Mouse (Mus musculus) limb, embryonic 11.5 days (tissue): ENCODE data around the gene Rims3. TPM values are rescaled to one million over a fixed set of nuclear protein-coding genes. Genes with fewer than 3 reads are reported as not detected.
A peak's percentile ranks its signal among the peaks of the same experiment; 100 is the strongest.

ENCODE experiments used
- ATAC-seq: fragments of 200-750 bp; cut with Nextera tagmentation; 2 replicates; pipeline ENCODE4 v1.8.0; 2017; ENCODE audit warnings: low read depth; ENCODE audit not compliant: insufficient number of reproducible peaks, low FRiP score, low TSS enrichment
- DNase-seq: peaks from one replicate; pipeline ENCODE4 v3.0.0-alpha.2; 2015; ENCODE audit warnings: low spot score
- H3K27ac ChIP-seq: fragments of 300-500 bp; sonication (generic); replicated peaks from 2 replicates; pipeline ENCODE4 v1.5.1; 2014; ENCODE audit warnings: low read depth, mild to moderate bottlenecking, low read length
- H3K27me3 ChIP-seq: fragments of 300-500 bp; sonication (generic); 2 replicates; pipeline ENCODE4 v1.6.1; 2014; ENCODE audit warnings: mild to moderate bottlenecking, low read length, mixed read lengths; ENCODE audit not compliant: control insufficient read depth, insufficient read depth
- H3K36me3 ChIP-seq: fragments of 300-500 bp; sonication (generic); 2 replicates; pipeline ENCODE4 v1.6.1; 2014; ENCODE audit warnings: mild to moderate bottlenecking, low read length, moderate library complexity, mixed read lengths; ENCODE audit not compliant: control insufficient read depth, insufficient read depth
- H3K4me1 ChIP-seq: fragments of 300-500 bp; sonication (generic); 2 replicates; pipeline ENCODE4 v1.6.1; 2014; ENCODE audit warnings: low read length, mixed read lengths; ENCODE audit not compliant: control insufficient read depth, insufficient read depth
- H3K4me2 ChIP-seq: fragments of 300-500 bp; sonication (generic); 2 replicates; pipeline ENCODE4 v1.6.1; 2014; ENCODE audit warnings: low read depth, mild to moderate bottlenecking, moderate library complexity; ENCODE audit not compliant: severe bottlenecking
- H3K4me3 ChIP-seq: fragments of 300-500 bp; sonication (generic); 2 replicates; pipeline ENCODE4 v1.5.1; 2014; ENCODE audit warnings: low read depth, low read length
- H3K9ac ChIP-seq: fragments of 300-500 bp; sonication (generic); 2 replicates; pipeline ENCODE4 v1.6.1; 2014; ENCODE audit warnings: mild to moderate bottlenecking, low read length
- H3K9me3 ChIP-seq: fragments of 300-500 bp; sonication (generic); 2 replicates; pipeline ENCODE4 v1.6.1; 2016; ENCODE audit warnings: low read length; ENCODE audit not compliant: control insufficient read depth
- WGBS: fragments of 180-500 bp; shearing (Covaris S2); extraction: QIAGEN DNeasy Blood & Tissue Kit; methylation state at CpG from one replicate; pipeline ENCODE4 v1.1.7; 2014; 5-methylcytosine and 5-hydroxymethylcytosine counted together
- polyA plus RNA-seq: library from polyadenylated mRNA; unstranded; fragments of >200 nt; fragmentation: Nextera tagmentation; extraction: Ambion mirVana; gene quantifications from 2 replicates; pipeline ENCODE4 v1.2.1, GENCODE M21; 2014

Gene Rims3
- polyA plus RNA-seq, 1 experiment from 2014 or later: 0.51 TPM

DNA sequence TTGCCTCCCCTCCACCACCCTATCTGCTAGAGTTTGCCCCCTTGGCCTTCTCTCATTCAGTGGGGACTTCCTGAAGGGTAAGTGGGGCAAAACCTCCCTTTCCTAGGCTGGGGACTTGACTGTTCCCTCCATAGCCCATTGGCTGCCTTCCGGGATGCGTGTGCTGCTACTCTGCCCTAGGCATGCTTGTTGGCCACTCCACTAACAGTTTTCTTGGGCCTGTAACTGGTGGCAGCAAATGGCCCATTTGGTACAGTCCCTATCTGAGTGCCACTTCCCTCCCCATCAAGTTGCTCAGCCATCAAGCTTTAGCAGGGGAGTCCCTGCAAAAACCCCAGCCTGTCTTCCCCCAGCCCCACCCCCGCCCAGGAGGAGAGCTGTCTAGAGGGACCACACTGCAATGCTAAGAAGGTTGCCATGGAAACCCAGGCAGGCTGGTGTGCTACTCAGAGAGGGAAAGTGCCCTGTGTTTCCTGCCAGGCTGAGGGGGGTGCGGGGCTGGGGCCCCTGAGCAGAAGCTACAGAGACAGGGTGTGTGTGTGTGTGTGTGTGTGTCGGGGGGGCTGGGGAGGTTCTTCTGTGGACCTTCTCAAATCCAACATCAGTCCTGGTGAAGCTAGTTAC is 27.5 kb downstream of the Rims3 start:
- 43% methylated on average over 5 of the region's 5 CpGs for WGBS
- Histone ChIP-seq H3K9me3 (no peaks in the 10 kb centered on the region), H3K4me3 (no peak overlapping the region), H3K27ac (no peak overlapping the region), H3K4me1 (no peaks in the 10 kb centered on the region), H3K36me3 (no peaks in the 10 kb centered on the region), H3K4me2 (no peak overlapping the region), H3K27me3 (no peaks in the 10 kb centered on the region), H3K9ac (no peak overlapping the region)
- DNase-seq (no peak), ATAC-seq (no peak)

DNA sequence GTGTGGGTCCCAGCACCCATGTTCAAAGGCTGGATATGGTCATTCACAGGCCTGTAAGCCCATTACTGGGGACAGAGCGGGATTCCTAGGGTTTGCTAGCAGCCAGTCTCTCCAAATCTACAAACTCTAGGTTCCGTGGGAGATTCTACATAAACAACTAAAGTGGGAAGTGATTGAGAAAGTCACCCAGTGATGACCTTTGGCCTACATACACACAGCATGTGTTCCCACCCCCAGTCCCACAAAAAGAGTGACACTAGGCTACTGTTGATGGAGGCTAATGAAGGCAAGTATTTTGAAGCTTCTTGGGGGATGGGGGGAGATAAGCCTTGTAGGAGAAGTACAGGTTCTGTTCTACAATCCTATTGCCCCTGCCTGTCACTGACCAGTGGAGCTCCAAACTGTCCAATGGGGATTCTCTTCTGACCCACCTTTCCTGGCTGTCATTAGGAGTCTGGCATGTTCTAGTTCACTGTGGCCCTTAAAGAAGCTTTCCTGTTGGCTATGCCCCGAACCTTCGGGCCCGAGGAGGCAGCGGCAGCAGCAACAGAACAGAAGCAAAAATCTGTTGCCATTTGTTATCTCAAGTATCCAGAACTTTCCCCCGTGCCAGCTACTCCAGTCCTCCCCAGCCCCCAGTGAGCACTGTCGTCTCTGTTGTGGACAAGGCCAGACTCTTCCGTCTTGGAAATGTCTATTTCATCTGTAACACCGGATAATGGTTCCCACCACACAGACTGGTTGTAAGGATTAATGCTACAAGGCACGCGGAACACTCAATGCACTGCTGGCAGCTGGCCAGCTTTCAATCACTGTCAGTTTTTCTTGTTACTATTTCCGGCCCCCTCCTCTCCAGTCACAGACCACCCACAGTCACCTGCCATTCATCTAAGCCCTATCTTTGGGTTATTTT is 30.8 kb downstream of the Rims3 start:
- Histone ChIP-seq H3K4me2 (no peak overlapping the region), H3K9me3 (no peaks in the 10 kb centered on the region), H3K4me3 (no peak overlapping the region), H3K36me3 (no peaks in the 10 kb centered on the region), H3K27me3 (no peaks in the 10 kb centered on the region), H3K27ac (no peak overlapping the region), H3K4me1 (0 out of 2 replicates have a peak, but pooled peaks cover 1% of the 10 kb centered on the region), H3K9ac (no peak overlapping the region)
- ATAC-seq (no peak), DNase-seq (no peak)
- 45% methylated on average over 13 of the region's 13 CpGs for WGBS

GRCm38 (mm10) chr4:120886131-120886530 is 31.5 kb downstream of the Rims3 start:
- no peaks in the 10 kb centered on the region for H3K9me3 ChIP-seq
- no peaks in the 10 kb centered on the region for H3K27me3 ChIP-seq
- no peak overlapping the region for H3K27ac ChIP-seq
- H3K4me2 ChIP-seq: no peak overlapping the region
- ATAC-seq: no peak
- no peaks in the 10 kb centered on the region for H3K36me3 ChIP-seq
- no peak overlapping the region for H3K9ac ChIP-seq
- H3K4me1 ChIP-seq: peaks cover 7% of the 10 kb centered on the region
- DNase-seq: no peak
- no peak overlapping the region for H3K4me3 ChIP-seq
- WGBS: 42% methylated on average over 4 of the region's 4 CpGs

- Histone ChIP-seq H3K4me3 (no peak overlapping the region), H3K9me3 (no peaks in the 10 kb centered on the region), H3K27me3 (no peaks in the 10 kb centered on the region), H3K9ac (no peak overlapping the region), H3K4me2 (no peak overlapping the region), H3K4me1 (peaks cover 7% of the 10 kb centered on the region), H3K27ac (no peak overlapping the region), H3K36me3 (no peaks in the 10 kb centered on the region)
- no peak for DNase-seq
- no peak for ATAC-seq
- WGBS: 80% methylated on average over 5 of the region's 5 CpGs
Measured at GRCm38 (mm10) chr4:120886811-120887210, 32.2 kb downstream of the Rims3 start.

DNA sequence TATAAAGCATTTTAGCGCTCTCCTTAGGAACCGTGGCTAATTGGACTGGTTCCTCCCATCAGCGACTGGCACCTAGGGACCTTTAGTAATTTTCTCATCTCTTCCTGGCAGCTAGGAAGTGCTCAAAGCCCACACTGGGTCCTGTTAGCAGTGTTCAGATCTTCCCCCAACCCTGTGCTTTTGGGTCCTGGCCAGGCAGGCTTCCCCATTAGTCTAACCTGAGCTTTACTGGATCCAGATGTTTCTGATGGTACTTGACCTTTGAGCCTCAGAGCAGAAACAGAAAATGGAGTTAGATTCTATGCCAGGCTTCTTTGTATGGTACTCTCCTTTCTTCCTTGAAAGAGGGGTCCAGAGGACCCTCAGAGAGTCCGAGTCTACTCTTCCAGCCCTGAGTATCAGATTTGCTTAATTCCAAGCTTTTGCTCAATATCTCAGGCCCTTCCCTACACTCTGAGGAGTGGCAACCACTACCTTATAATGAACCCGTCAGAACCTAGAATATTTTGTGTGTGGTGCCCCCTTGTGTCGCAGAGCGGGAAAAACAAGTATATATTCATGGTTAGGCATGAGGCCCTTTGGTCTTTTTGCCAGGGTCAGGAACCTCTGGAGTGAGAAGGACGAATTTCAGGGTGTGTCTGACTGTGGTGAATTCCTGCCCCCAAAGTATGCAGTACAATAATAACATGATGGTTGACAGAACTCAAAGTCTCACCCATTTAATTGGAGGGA is 32.9 kb downstream of the Rims3 start:
- no peak for ATAC-seq
- DNase-seq: peak; percentile 77
- Histone ChIP-seq H3K27me3 (no peaks in the 10 kb centered on the region), H3K4me1 (peaks cover 7% of the 10 kb centered on the region), H3K36me3 (no peaks in the 10 kb centered on the region), H3K4me3 (no peak overlapping the region), H3K9me3 (no peaks in the 10 kb centered on the region), H3K27ac (no peak overlapping the region), H3K9ac (no peak overlapping the region), H3K4me2 (no peak overlapping the region)
- WGBS: 21% methylated on average over 8 of the region's 8 CpGs

GRCm38 (mm10) chr4:120888884-120889283 is 34.3 kb downstream of the Rims3 start:
- H3K9me3 ChIP-seq: no peaks in the 10 kb centered on the region
- peaks cover 7% of the 10 kb centered on the region for H3K4me1 ChIP-seq
- H3K4me2 ChIP-seq: no peak overlapping the region
- ATAC-seq: no peak
- no peak overlapping the region for H3K9ac ChIP-seq
- no peak overlapping the region for H3K4me3 ChIP-seq
- WGBS: 73% methylated on average over 8 of the region's 8 CpGs
- H3K36me3 ChIP-seq: no peaks in the 10 kb centered on the region
- no peak overlapping the region for H3K27ac ChIP-seq
- DNase-seq: no peak
- no peaks in the 10 kb centered on the region for H3K27me3 ChIP-seq

DNA sequence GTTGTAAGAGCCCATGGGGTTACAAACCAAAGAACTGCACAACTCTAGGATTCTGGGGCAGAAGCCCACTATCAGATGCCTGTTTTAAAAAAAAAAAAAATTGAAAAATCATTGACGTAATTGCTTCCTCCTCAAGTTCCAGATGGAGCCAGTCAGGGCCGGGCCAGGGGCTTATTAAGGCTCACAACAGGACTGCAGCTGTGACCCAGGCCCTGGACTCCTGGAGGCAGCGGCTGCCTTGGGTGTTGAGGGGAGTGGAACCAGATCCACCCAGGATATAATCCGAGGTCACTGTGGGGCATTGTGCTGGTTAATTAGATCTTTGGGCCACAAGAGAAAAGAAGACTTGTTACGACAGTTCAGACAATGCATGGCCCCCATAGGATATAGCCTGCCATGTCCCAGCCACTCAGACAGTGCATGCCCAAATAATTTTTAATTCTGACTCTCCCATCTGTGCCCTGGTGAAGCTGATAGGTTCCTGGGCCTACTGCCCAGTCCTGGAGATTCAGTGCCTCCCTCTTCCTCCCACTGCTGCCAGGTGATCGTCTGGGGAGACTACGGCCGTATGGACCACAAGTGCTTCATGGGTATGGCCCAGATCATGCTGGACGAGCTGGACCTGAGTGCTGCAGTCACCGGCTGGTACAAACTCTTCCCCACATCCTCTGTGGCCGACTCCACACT is 36.3 kb downstream of the Rims3 start:
- WGBS: 55% methylated on average over 11 of the region's 11 CpGs
- no peak overlapping the region for H3K4me2 ChIP-seq
- H3K4me3 ChIP-seq: no peak overlapping the region
- ATAC-seq: 0 out of 2 replicates have a peak, but pooled peaks have one; percentile 58
- no peak overlapping the region for H3K9ac ChIP-seq
- H3K27ac ChIP-seq: no peak overlapping the region
- H3K4me1 ChIP-seq: peaks cover 7% of the 10 kb centered on the region
- H3K9me3 ChIP-seq: no peaks in the 10 kb centered on the region
- DNase-seq: peak; percentile 64
- no peaks in the 10 kb centered on the region for H3K27me3 ChIP-seq
- no peaks in the 10 kb centered on the region for H3K36me3 ChIP-seq

DNA sequence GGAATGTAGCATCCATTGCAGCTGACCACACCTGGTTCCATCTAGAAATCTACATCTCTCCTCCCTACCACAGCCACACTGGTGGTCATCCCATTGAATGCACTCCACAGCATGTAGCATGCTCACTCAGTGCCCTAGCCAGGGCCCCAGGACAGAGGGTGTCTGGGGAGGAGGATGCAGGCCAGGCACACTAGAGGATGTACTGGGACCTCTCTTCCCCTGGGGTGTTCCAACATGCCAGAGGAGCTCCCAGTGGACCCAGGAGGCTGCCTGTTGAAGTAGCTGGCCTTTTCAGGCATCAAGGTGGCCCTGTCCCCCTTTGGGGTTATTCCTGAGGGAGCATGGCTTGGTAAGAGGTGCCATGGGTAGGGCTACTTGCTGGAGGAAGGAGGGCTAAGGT is 37.3 kb downstream of the Rims3 start:
- H3K27me3 ChIP-seq: no peaks in the 10 kb centered on the region

More for the DNA sequence above, 37.3 kb downstream of the Rims3 start:
- no peak for DNase-seq
- peaks cover 7% of the 10 kb centered on the region for H3K4me1 ChIP-seq
- ATAC-seq: no peak
- H3K9me3 ChIP-seq: no peaks in the 10 kb centered on the region
- no peak overlapping the region for H3K27ac ChIP-seq
- H3K4me2 ChIP-seq: no peak overlapping the region
- no peak overlapping the region for H3K9ac ChIP-seq
- H3K4me3 ChIP-seq: no peak overlapping the region
- no peaks in the 10 kb centered on the region for H3K36me3 ChIP-seq
